Mouse (Mus musculus) neural tube, embryonic 14.5 days (tissue): ENCODE measurements around the gene Olfr99. TPM values are rescaled to one million over a fixed set of nuclear protein-coding genes. Genes with fewer than 3 reads are reported as not detected.

ENCODE experiments used
- ATAC-seq: fragments of 200-750 bp; cut with Nextera tagmentation; 2 replicates; pipeline ENCODE4 v1.8.0; 2017; ENCODE audit warnings: low read depth, mild to moderate bottlenecking, moderate TSS enrichment, moderate library complexity
- H3K27ac ChIP-seq: fragments of 300-500 bp; sonication (generic); 2 replicates; pipeline ENCODE4 v1.5.1; 2014; ENCODE audit warnings: low read depth, mild to moderate bottlenecking, control low read depth, low read length, moderate library complexity, mixed read lengths
- H3K27me3 ChIP-seq: fragments of 300-500 bp; sonication (generic); 2 replicates; pipeline ENCODE4 v1.6.1; 2014; ENCODE audit warnings: low read length; ENCODE audit not compliant: control insufficient read depth, insufficient read depth
- H3K36me3 ChIP-seq: fragments of 300-500 bp; sonication (generic); 2 replicates; pipeline ENCODE4 v1.6.1; 2014; ENCODE audit warnings: low read length, mixed read lengths; ENCODE audit not compliant: control insufficient read depth, insufficient read depth
- H3K4me1 ChIP-seq: fragments of 300-500 bp; sonication (generic); 2 replicates; pipeline ENCODE4 v1.6.1; 2014; ENCODE audit warnings: low read length; ENCODE audit not compliant: control insufficient read depth, insufficient read depth
- H3K4me2 ChIP-seq: fragments of 300-500 bp; sonication (generic); 2 replicates; pipeline ENCODE4 v1.6.1; 2014; ENCODE audit warnings: mild to moderate bottlenecking, low read depth, low read length, control low read depth
- H3K4me3 ChIP-seq: fragments of 300-500 bp; sonication (generic); 2 replicates; pipeline ENCODE4 v1.5.1; 2014; ENCODE audit warnings: low read depth, low read length, control low read depth, mixed read lengths
- H3K9ac ChIP-seq: fragments of 300-500 bp; sonication (generic); replicated peaks from 2 replicates; pipeline ENCODE4 v1.6.1; 2014; ENCODE audit warnings: low read depth, mild to moderate bottlenecking, control low read depth, low read length, mixed read lengths
- H3K9me3 ChIP-seq: fragments of 300-500 bp; sonication (generic); 2 replicates; pipeline ENCODE4 v1.6.1; 2016; ENCODE audit warnings: low read length; ENCODE audit not compliant: control insufficient read depth
- WGBS: fragments of 180-500 bp; shearing (Covaris S2); extraction: QIAGEN DNeasy Blood & Tissue Kit; methylation state at CpG from one replicate; pipeline ENCODE4 v1.1.7; 2014; 5-methylcytosine and 5-hydroxymethylcytosine counted together
- polyA plus RNA-seq: library from polyadenylated mRNA; unstranded; fragments of >200 nt; fragmentation: Nextera tagmentation; extraction: Ambion mirVana; gene quantifications from 2 replicates; pipeline ENCODE4 v1.2.1, GENCODE M21; 2014

The Olfr99 gene
- polyA plus RNA-seq, result not detected in 2 replicates

GRCm38 (mm10) chr17:37283360-37283759, at the start of gene Olfr99:
TSS of gene Olfr99 (minus strand) at chr17:37283460.
- Histone ChIP-seq H3K4me3 (no peak within 1 kb of the TSS), H3K36me3 (no peaks in the 10 kb centered on the region), H3K27ac (no peak within 1 kb of the TSS), H3K4me2 (no peak within 1 kb of the TSS), H3K9ac (no peak within 1 kb of the TSS), H3K4me1 (no peaks in the 10 kb centered on the region), H3K9me3 (no peaks in the 10 kb centered on the region), H3K27me3 (no peaks in the 10 kb centered on the region)
- WGBS, result 76% methylated on average over 1 of the region's 1 CpGs
- no peak for ATAC-seq

- H3K27ac ChIP-seq, result no peak within 1 kb of the TSS
Observed at GRCm38 (mm10) chr17:37316954-37317353, 33.7 kb upstream of the Olfr99 start, which contains the start of gene Olfr102. TSS of gene Olfr102 (minus strand) at chr17:37317054.

GRCm38 (mm10) chr17:37310146-37310699, 27.0 kb upstream of the Olfr99 start:
- ATAC-seq, result no peak
- H3K4me1 ChIP-seq, result no peaks in the 10 kb centered on the region
- no peaks in the 10 kb centered on the region for H3K9me3 ChIP-seq
- H3K27ac ChIP-seq, result no peak overlapping the region
- no peak overlapping the region for H3K4me3 ChIP-seq
- H3K4me2 ChIP-seq, result no peak overlapping the region
- no peak overlapping the region for H3K9ac ChIP-seq
- WGBS, result 52% methylated on average over 2 of the region's 2 CpGs
- H3K27me3 ChIP-seq, result no peaks in the 10 kb centered on the region
- no peaks in the 10 kb centered on the region for H3K36me3 ChIP-seq

More at GRCm38 (mm10) chr17:37316954-37317353, 33.7 kb upstream of the Olfr99 start, which contains the start of gene Olfr102:
- H3K9me3 ChIP-seq, result no peaks in the 10 kb centered on the region
- no peak for ATAC-seq
- no peaks in the 10 kb centered on the region for H3K36me3 ChIP-seq
- no peaks in the 10 kb centered on the region for H3K27me3 ChIP-seq
- H3K4me1 ChIP-seq, result no peaks in the 10 kb centered on the region
- no peak within 1 kb of the TSS for H3K4me3 ChIP-seq
- H3K4me2 ChIP-seq, result no peak within 1 kb of the TSS
- H3K9ac ChIP-seq, result no peak within 1 kb of the TSS

- Histone ChIP-seq H3K4me1 (no peaks in the 10 kb centered on the region), H3K9me3 (no peaks in the 10 kb centered on the region), H3K27me3 (no peaks in the 10 kb centered on the region), H3K36me3 (no peaks in the 10 kb centered on the region), H3K9ac (no peak overlapping the region), H3K4me2 (no peak overlapping the region), H3K27ac (no peak overlapping the region), H3K4me3 (no peak overlapping the region)
- ATAC-seq, result no peak
- 38% methylated on average over 4 of the region's 4 CpGs for WGBS
Observed at GRCm38 (mm10) chr17:37308483-37308882, 25.2 kb upstream of the Olfr99 start.

GRCm38 (mm10) chr17:37304213-37304612, 21.0 kb upstream of the Olfr99 start, which contains the start of gene Olfr101:
TSS of gene Olfr101 (minus strand) at chr17:37304313.
- Histone ChIP-seq H3K9me3 (no peaks in the 10 kb centered on the region), H3K27me3 (no peaks in the 10 kb centered on the region), H3K9ac (no peak within 1 kb of the TSS), H3K4me2 (no peak within 1 kb of the TSS), H3K36me3 (no peaks in the 10 kb centered on the region), H3K27ac (no peak within 1 kb of the TSS), H3K4me1 (no peaks in the 10 kb centered on the region), H3K4me3 (no peak within 1 kb of the TSS)
- 85% methylated on average over 4 of the region's 4 CpGs for WGBS
- no peak for ATAC-seq

- Histone ChIP-seq H3K4me2 (no peak overlapping the region), H3K9me3 (no peaks in the 10 kb centered on the region), H3K9ac (no peak overlapping the region), H3K27me3 (no peaks in the 10 kb centered on the region), H3K4me1 (no peaks in the 10 kb centered on the region), H3K36me3 (no peaks in the 10 kb centered on the region), H3K27ac (no peak overlapping the region), H3K4me3 (no peak overlapping the region)
- 96% methylated on average over 1 of the region's 1 CpGs for WGBS
- ATAC-seq, result no peak
Observed at GRCm38 (mm10) chr17:37280331-37280730, 2.9 kb downstream of the Olfr99 start.

GRCm38 (mm10) chr17:37276573-37276972, 6.7 kb downstream of the Olfr99 start:
- no peaks in the 10 kb centered on the region for H3K4me1 ChIP-seq
- no peaks in the 10 kb centered on the region for H3K9me3 ChIP-seq
- no peak overlapping the region for H3K27ac ChIP-seq
- no peak overlapping the region for H3K4me3 ChIP-seq
- no peaks in the 10 kb centered on the region for H3K27me3 ChIP-seq
- ATAC-seq, result no peak
- no peak overlapping the region for H3K9ac ChIP-seq
- no peak overlapping the region for H3K4me2 ChIP-seq
- H3K36me3 ChIP-seq, result no peaks in the 10 kb centered on the region

- Histone ChIP-seq H3K9ac (no peak overlapping the region), H3K4me1 (no peaks in the 10 kb centered on the region), H3K36me3 (no peaks in the 10 kb centered on the region), H3K27ac (no peak overlapping the region), H3K27me3 (no peaks in the 10 kb centered on the region), H3K9me3 (no peaks in the 10 kb centered on the region), H3K4me2 (no peak overlapping the region), H3K4me3 (no peak overlapping the region)
- 92% methylated on average over 2 of the region's 2 CpGs for WGBS
- no peak for ATAC-seq
Observed at GRCm38 (mm10) chr17:37275626-37276248, 7.5 kb downstream of the Olfr99 start.

GRCm38 (mm10) chr17:37270702-37271092, 12.6 kb downstream of the Olfr99 start:
- Histone ChIP-seq H3K9ac (no peak overlapping the region), H3K27ac (no peak overlapping the region), H3K27me3 (no peaks in the 10 kb centered on the region), H3K4me1 (0 out of 2 replicates have a peak, but pooled peaks cover 2% of the 10 kb centered on the region), H3K4me3 (peak overlapping the region; percentile 41), H3K9me3 (no peaks in the 10 kb centered on the region), H3K4me2 (peak overlapping the region; percentile 93), H3K36me3 (no peaks in the 10 kb centered on the region)
- 65% methylated on average over 8 of the region's 8 CpGs for WGBS
- peak; percentile 29; the same call in 1 of the 2 replicates for ATAC-seq
